Mouse (Mus musculus) gonadal fat pad, adult 2 months (tissue): ENCODE data around the gene Angel1. TPM values are rescaled to one million over a fixed set of nuclear protein-coding genes. Genes with fewer than 3 reads are reported as not detected.

Experiments
- DNase-seq: peaks from one replicate; pipeline ENCODE4 v3.0.0-alpha.2; 2012; ENCODE audit warnings: low read depth
- polyA plus RNA-seq: library from polyadenylated mRNA; depleted of rRNA; stranded (reverse); fragments of >200 nt; gene quantifications from 2 replicates; pipeline ENCODE4 v1.2.3, GENCODE M21; 2012; rRNA removed

Angel1 gene
- 8.2 and 9.1 TPM in 2 replicates for polyA plus RNA-seq

- DNase-seq: peak; percentile 40
Measured at GRCm38 (mm10) chr12:86726120-86726640, at the start of gene Angel1. TSS of gene Angel1 (minus strand) at chr12:86726460.

GRCm38 (mm10) chr12:86775561-86776280 lies 49.5 kb upstream of the Angel1 start:
- peak; percentile 93 for DNase-seq

GRCm38 (mm10) chr12:86772551-86772950 lies 46.3 kb upstream of the Angel1 start:
- DNase-seq: no peak

- DNase-seq: peak; percentile 89
Measured at GRCm38 (mm10) chr12:86771823-86772427, 45.7 kb upstream of the Angel1 start.

GRCm38 (mm10) chr12:86770927-86771326 lies 44.7 kb upstream of the Angel1 start:
- DNase-seq: no peak

GRCm38 (mm10) chr12:86770261-86770670 lies 44.0 kb upstream of the Angel1 start:
- peak; percentile 97 for DNase-seq

GRCm38 (mm10) chr12:86769819-86770218 lies 43.6 kb upstream of the Angel1 start:
- DNase-seq: no peak

- DNase-seq: no peak
Measured at GRCm38 (mm10) chr12:86768986-86769580, 42.8 kb upstream of the Angel1 start.

- DNase-seq: no peak
Measured at GRCm38 (mm10) chr12:86767868-86768631, 41.8 kb upstream of the Angel1 start.

GRCm38 (mm10) chr12:86766467-86766866 lies 40.2 kb upstream of the Angel1 start:
- no peak for DNase-seq

- no peak for DNase-seq
Measured at GRCm38 (mm10) chr12:86764060-86764459, 37.8 kb upstream of the Angel1 start.

GRCm38 (mm10) chr12:86761036-86761435 lies 34.8 kb upstream of the Angel1 start:
- no peak for DNase-seq

GRCm38 (mm10) chr12:86734319-86734810 lies 8.1 kb upstream of the Angel1 start, which contains the start of gene Lrrc74a:
TSS of gene Lrrc74a (plus strand) at chr12:86734369.
- DNase-seq: no peak

- DNase-seq: no peak
Measured at GRCm38 (mm10) chr12:86725706-86726105, 554 bp downstream of the Angel1 start.

GRCm38 (mm10) chr12:86724300-86724699 lies 2.0 kb downstream of the Angel1 start:
- DNase-seq: no peak

GRCm38 (mm10) chr12:86721453-86721852 lies 4.8 kb downstream of the Angel1 start:
- DNase-seq: peak; percentile 66

GRCm38 (mm10) chr12:86719961-86720639 lies 6.2 kb downstream of the Angel1 start:
- no peak for DNase-seq

GRCm38 (mm10) chr12:86716962-86717361 lies 9.3 kb downstream of the Angel1 start:
- no peak for DNase-seq

GRCm38 (mm10) chr12:86715401-86715800 lies 10.9 kb downstream of the Angel1 start:
- no peak for DNase-seq

- DNase-seq: no peak
Measured at GRCm38 (mm10) chr12:86714026-86714425, 12.2 kb downstream of the Angel1 start.

GRCm38 (mm10) chr12:86705843-86706242 lies 20.4 kb downstream of the Angel1 start:
- no peak for DNase-seq
